22 mouse cellular contexts compared by ENCODE assay signal in the genomic region with DNA sequence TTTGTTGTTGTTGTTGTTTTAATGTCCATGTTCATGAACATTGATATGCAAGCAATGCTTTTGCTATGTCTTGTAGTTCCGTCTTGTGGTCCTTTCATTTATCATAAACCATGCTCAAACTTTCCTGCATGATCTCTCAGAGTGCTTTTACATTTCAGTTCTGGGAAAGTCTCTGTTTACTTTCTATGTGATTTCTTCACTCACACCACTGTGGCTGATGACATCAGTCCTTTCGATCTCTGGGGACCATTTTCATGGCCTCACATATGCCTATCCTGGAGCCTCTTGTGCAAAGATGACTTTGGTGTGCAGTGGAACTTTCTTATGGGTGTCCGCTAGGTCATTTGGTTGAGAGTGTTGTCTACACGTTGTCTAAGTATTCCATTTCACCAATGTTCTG.
A peak's percentile ranks its signal among the peaks of the same experiment; 100 is the strongest.
DNase-seq lines count a peak whose midpoint lies in the region; ATAC-seq and TF ChIP-seq lines count a peak whose summit lies in the region.
"Had no signal": no experiment of that assay in that cellular context is flagged by ENCODE, and none has a peak within 500 bp of the region (broad histone marks: within the 10 kb centered on the region; RNA-seq: fewer than 3 reads in every experiment).

No protein-coding gene starts in this region.

- no peak for TF ChIP-seq EP300 in heart, adult 2 months (IDR thresholded peaks at IDR 0.05; ENCODE audit: insufficient read depth, low read depth, low read length)

- H3K27ac ChIP-seq in heart, adult 2 months = no peak overlapping the region
- no peak overlapping the region for H3K27ac ChIP-seq in forebrain, embryonic 15.5 days (replicated peaks)
- H3K27ac ChIP-seq: embryonic facial prominence, embryonic 10.5 days; embryonic facial prominence, embryonic 12.5 days; forebrain, embryonic 13.5 days had no signal

- peaks cover 2% of the 10 kb centered on the region for H3K4me1 ChIP-seq in heart, adult 2 months (ENCODE audit: control insufficient read depth, insufficient read depth, low read length)
- no peaks in the 10 kb centered on the region for H3K4me1 ChIP-seq in forebrain, embryonic 15.5 days
- H3K4me1 ChIP-seq: forebrain, embryonic 13.5 days had no signal

- H3K79me2 ChIP-seq in C2C12 (ENCODE audit: control insufficient read depth, insufficient read depth) = no peaks in the 10 kb centered on the region
- no peaks in the 10 kb centered on the region for H3K79me2 ChIP-seq in heart, adult 2 months (replicated peaks; ENCODE audit: control insufficient read depth, insufficient read depth, low read length)

- H3K36me3 ChIP-seq in C2C12 (ENCODE audit: control insufficient read depth, insufficient read depth) = no peaks in the 10 kb centered on the region
- H3K36me3 ChIP-seq in heart, adult 2 months (ENCODE audit: control insufficient read depth, insufficient read depth, low read length) = no peaks in the 10 kb centered on the region
- no peaks in the 10 kb centered on the region for H3K36me3 ChIP-seq in forebrain, embryonic 15.5 days
- H3K36me3 ChIP-seq: embryonic facial prominence, embryonic 10.5 days; embryonic facial prominence, embryonic 12.5 days; G1E had no signal

- no peak for ATAC-seq in forebrain, embryonic 15.5 days (replicated peaks)
- ATAC-seq: activated CD4-positive, CD25-positive, alpha-beta regulatory T cell, adult 4 months; forebrain, embryonic 13.5 days; forebrain, embryonic 16.5 days; Patski had no signal

- DNase-seq in 3T3-L1 (ENCODE audit: low read depth, low spot score) (peak; percentile 45), adipocyte (ENCODE audit: low spot score) (peak; percentile 47)
- no peak for DNase-seq in heart, adult 2 months
- DNase-seq in spleen, adult 12 weeks (ENCODE audit: low spot score) = no peak
- DNase-seq: adrenal gland, adult 2 months; adrenal gland, postnatal 10 days; adrenal gland, postnatal 25 days; B cell, adult 2 months; cerebellum, adult 11 months; cerebellum, adult 18-20 months; cerebellum, adult 9-10 months; cerebellum, postnatal 10 days; cerebellum, postnatal 25 days had no signal

- H3K79me3 ChIP-seq in C2C12 (ENCODE audit: low read depth) = no peaks in the 10 kb centered on the region

- H3K27me3 ChIP-seq in C2C12 (ENCODE audit: control insufficient read depth, insufficient read depth, insufficient read length) = no peaks in the 10 kb centered on the region
- H3K27me3 ChIP-seq in heart, adult 2 months (ENCODE audit: control insufficient read depth, insufficient read depth, low read length) = no peaks in the 10 kb centered on the region
- H3K27me3 ChIP-seq in forebrain, embryonic 15.5 days = no peaks in the 10 kb centered on the region
- H3K27me3 ChIP-seq: embryonic facial prominence, embryonic 12.5 days; forebrain, embryonic 13.5 days; Patski had no signal

- H3K9ac ChIP-seq in heart, adult 2 months (ENCODE audit: low read depth, low read length) = no peak overlapping the region
- H3K9ac ChIP-seq in forebrain, embryonic 15.5 days (replicated peaks) = no peak overlapping the region
- H3K9ac ChIP-seq: embryonic facial prominence, embryonic 12.5 days; forebrain, embryonic 13.5 days had no signal

- H3K4me3 ChIP-seq in C2C12 (ENCODE audit: insufficient read depth, poor library complexity, severe bottlenecking) = no peak overlapping the region
- no peak overlapping the region for H3K4me3 ChIP-seq in heart, adult 2 months
- no peak overlapping the region for H3K4me3 ChIP-seq in forebrain, embryonic 15.5 days
- H3K4me3 ChIP-seq: embryonic facial prominence, embryonic 10.5 days; embryonic facial prominence, embryonic 12.5 days; forebrain, embryonic 13.5 days had no signal

- 93% methylated on average over 4 of the region's 4 CpGs for WGBS in heart, adult 2 months
- 95% methylated on average over 4 of the region's 4 CpGs for WGBS in forebrain, embryonic 15.5 days

- no peak overlapping the region for H3K4me2 ChIP-seq in forebrain, embryonic 15.5 days (replicated peaks)
- H3K4me2 ChIP-seq: embryonic facial prominence, embryonic 12.5 days; forebrain, embryonic 13.5 days had no signal

- no peak overlapping the region for H3ac ChIP-seq in C2C12 (ENCODE audit: control insufficient read depth, insufficient read length, low read depth)

- intact Hi-C loops in heart, adult 2 months (cut with DNase I) = no loop called here

- no peaks in the 10 kb centered on the region for H3K9me3 ChIP-seq in forebrain, embryonic 15.5 days
- H3K9me3 ChIP-seq: embryonic facial prominence, embryonic 10.5 days; embryonic facial prominence, embryonic 12.5 days; forebrain, embryonic 13.5 days; G1E had no signal

- no peak for TF ChIP-seq CTCF in C2C12 (IDR thresholded peaks at IDR 0.05; ENCODE audit: control insufficient read depth, insufficient read depth, insufficient read length)
- no peak for TF ChIP-seq CTCF in heart, adult 2 months (IDR thresholded peaks at IDR 0.05)

- no peak for TF ChIP-seq POLR2A in heart, adult 2 months (IDR thresholded peaks at IDR 0.05; ENCODE audit: insufficient read depth, low read depth, low read length)

TF ChIP-seq in C2C12, 6 proteins besides CTCF, POLR2A, EP300 and RAD21:
- no peak for TF ChIP-seq MAX (IDR thresholded peaks at IDR 0.05)
- peak; percentile 67 for TF ChIP-seq CEBPB (IDR thresholded peaks at IDR 0.05; ENCODE audit: low read depth)
- TF ChIP-seq MYOG (IDR thresholded peaks at IDR 0.05; ENCODE audit: control insufficient read depth, extremely low read depth, insufficient read length) = no peak
- no peak for TF ChIP-seq USF1 (IDR thresholded peaks at IDR 0.05; ENCODE audit: low read depth)

Comparison
In these comparisons a context has a peak if more than half of its experiments do, and no peak if none do; other contexts are left out.
1. DNase-seq: peak in 3T3-L1 (single experiment) and adipocyte (single experiment); none in heart, adult 2 months (0 of 2) and spleen, adult 12 weeks (single experiment).